Mouse (Mus musculus) erythroblast, embryonic 14.5 days (primary cell): ENCODE results near the gene Tspan7. TPM values are rescaled to one million over a fixed set of nuclear protein-coding genes. Genes with fewer than 3 reads are reported as not detected.

Experiments
- H3K27me3 ChIP-seq: 2 replicates; pipeline ENCODE4 v1.6.1; 2012; ENCODE audit warnings: inconsistent platforms; ENCODE audit not compliant: control insufficient read depth
- H3K36me3 ChIP-seq: 2 replicates; pipeline ENCODE4 v1.6.1; 2012; ENCODE audit warnings: mild to moderate bottlenecking, inconsistent platforms; ENCODE audit not compliant: control insufficient read depth
- H3K4me1 ChIP-seq: 2 replicates; pipeline ENCODE4 v1.6.1; 2012; ENCODE audit warnings: inconsistent platforms; ENCODE audit not compliant: control insufficient read depth
- H3K4me3 ChIP-seq: replicated peaks from 2 replicates; pipeline ENCODE3; 2012; ENCODE audit warnings: moderate library complexity, mild to moderate bottlenecking, inconsistent platforms
- H3K9me3 ChIP-seq: 2 replicates; pipeline ENCODE4 v1.6.1; 2012; ENCODE audit warnings: low read length, inconsistent platforms, mixed read lengths; ENCODE audit not compliant: control insufficient read depth
- GATA1 ChIP-seq: IDR thresholded peaks from 2 replicates; pipeline ENCODE4 v1.6.1; 2012; ENCODE audit warnings: low read length, inconsistent platforms, mixed read lengths
- TAL1 ChIP-seq: IDR thresholded peaks from 3 replicates; pipeline ENCODE4 v1.6.1; 2012; ENCODE audit warnings: low read length, inconsistent platforms, mixed read lengths
- polyA plus RNA-seq: library from polyadenylated mRNA; stranded (reverse); fragments of >175 nt; gene quantifications from 2 replicates; pipeline ENCODE4 v1.2.3, GENCODE M21; 2012

Gene Tspan7
- polyA plus RNA-seq, 1 experiment: 0.02 TPM

GRCm38 (mm10) chrX:10539009-10539408 is 54.1 kb downstream of the Tspan7 start:
- no peak overlapping the region for H3K4me3 ChIP-seq
- H3K36me3 ChIP-seq: no peaks in the 10 kb centered on the region
- H3K27me3 ChIP-seq: no peaks in the 10 kb centered on the region
- H3K4me1 ChIP-seq: no peaks in the 10 kb centered on the region
- no peaks in the 10 kb centered on the region for H3K9me3 ChIP-seq
- TF ChIP-seq GATA1 (no peak), TAL1 (no peak)

- Histone ChIP-seq H3K9me3 (no peaks in the 10 kb centered on the region), H3K4me3 (no peak overlapping the region), H3K36me3 (no peaks in the 10 kb centered on the region), H3K4me1 (no peaks in the 10 kb centered on the region), H3K27me3 (no peaks in the 10 kb centered on the region)
- TF ChIP-seq TAL1: no peak
Measured at GRCm38 (mm10) chrX:10539482-10540166, 54.7 kb downstream of the Tspan7 start.

- Histone ChIP-seq H3K9me3 (no peaks in the 10 kb centered on the region), H3K36me3 (no peaks in the 10 kb centered on the region), H3K27me3 (no peaks in the 10 kb centered on the region), H3K4me1 (no peaks in the 10 kb centered on the region), H3K4me3 (no peak overlapping the region)
- TF ChIP-seq TAL1 (no peak), GATA1 (no peak)
Measured at GRCm38 (mm10) chrX:10546840-10547239, 61.9 kb downstream of the Tspan7 start.

GRCm38 (mm10) chrX:10549708-10550107 is 64.8 kb downstream of the Tspan7 start:
- H3K4me3 ChIP-seq: no peak overlapping the region
- no peak for TF ChIP-seq TAL1
- no peak for TF ChIP-seq GATA1
- no peaks in the 10 kb centered on the region for H3K4me1 ChIP-seq
- H3K27me3 ChIP-seq: no peaks in the 10 kb centered on the region
- no peaks in the 10 kb centered on the region for H3K9me3 ChIP-seq
- no peaks in the 10 kb centered on the region for H3K36me3 ChIP-seq

- Histone ChIP-seq H3K4me1 (no peaks in the 10 kb centered on the region), H3K4me3 (no peak overlapping the region), H3K36me3 (no peaks in the 10 kb centered on the region), H3K9me3 (no peaks in the 10 kb centered on the region), H3K27me3 (no peaks in the 10 kb centered on the region)
- TF ChIP-seq TAL1 (no peak), GATA1 (no peak)
Measured at GRCm38 (mm10) chrX:10556899-10557298, 71.9 kb downstream of the Tspan7 start.

GRCm38 (mm10) chrX:10557596-10557995 is 72.6 kb downstream of the Tspan7 start:
- no peak overlapping the region for H3K4me3 ChIP-seq
- no peaks in the 10 kb centered on the region for H3K4me1 ChIP-seq
- H3K9me3 ChIP-seq: no peaks in the 10 kb centered on the region
- TF ChIP-seq GATA1 (no peak), TAL1 (no peak)
- no peaks in the 10 kb centered on the region for H3K36me3 ChIP-seq
- no peaks in the 10 kb centered on the region for H3K27me3 ChIP-seq

GRCm38 (mm10) chrX:10558625-10559024 is 73.7 kb downstream of the Tspan7 start:
- no peak overlapping the region for H3K4me3 ChIP-seq
- H3K9me3 ChIP-seq: no peaks in the 10 kb centered on the region
- H3K36me3 ChIP-seq: no peaks in the 10 kb centered on the region
- no peaks in the 10 kb centered on the region for H3K4me1 ChIP-seq
- TF ChIP-seq TAL1 (no peak), GATA1 (no peak)
- H3K27me3 ChIP-seq: no peaks in the 10 kb centered on the region

- no peaks in the 10 kb centered on the region for H3K36me3 ChIP-seq
- H3K9me3 ChIP-seq: no peaks in the 10 kb centered on the region
- no peak overlapping the region for H3K4me3 ChIP-seq
- no peaks in the 10 kb centered on the region for H3K27me3 ChIP-seq
- no peaks in the 10 kb centered on the region for H3K4me1 ChIP-seq
- TF ChIP-seq GATA1: no peak
- no peak for TF ChIP-seq TAL1
Measured at GRCm38 (mm10) chrX:10565811-10566210, 80.9 kb downstream of the Tspan7 start.

- H3K9me3 ChIP-seq: 0 out of 2 replicates have a peak, but pooled peaks cover 2% of the 10 kb centered on the region
- no peaks in the 10 kb centered on the region for H3K36me3 ChIP-seq
- TF ChIP-seq TAL1 (no peak), GATA1 (no peak)
Measured at GRCm38 (mm10) chrX:10574523-10574922, 89.6 kb downstream of the Tspan7 start.

GRCm38 (mm10) chrX:10575406-10575805 is 90.4 kb downstream of the Tspan7 start:
- no peak overlapping the region for H3K4me3 ChIP-seq
- TF ChIP-seq TAL1 (no peak), GATA1 (no peak)
- H3K9me3 ChIP-seq: 0 out of 2 replicates have a peak, but pooled peaks cover 2% of the 10 kb centered on the region
- no peaks in the 10 kb centered on the region for H3K36me3 ChIP-seq
- no peaks in the 10 kb centered on the region for H3K27me3 ChIP-seq
- no peaks in the 10 kb centered on the region for H3K4me1 ChIP-seq

More at GRCm38 (mm10) chrX:10574523-10574922, 89.6 kb downstream of the Tspan7 start:
- no peaks in the 10 kb centered on the region for H3K27me3 ChIP-seq
- H3K4me3 ChIP-seq: no peak overlapping the region
- no peaks in the 10 kb centered on the region for H3K4me1 ChIP-seq
